Mouse (Mus musculus) small intestine, adult 2 months (tissue): ENCODE results near the gene Inpp5a. TPM values are rescaled to one million over a fixed set of nuclear protein-coding genes. Genes with fewer than 3 reads are reported as not detected.
A peak's percentile ranks its signal among the peaks of the same experiment; 100 is the strongest.

ENCODE experiments used
- H3K27ac ChIP-seq: fragments of 200-500 bp; 2 replicates; pipeline ENCODE4 v1.5.1; 2012; ENCODE audit warnings: low read depth, low read length, control low read depth, inconsistent platforms; ENCODE audit not compliant: insufficient read depth
- H3K27me3 ChIP-seq: fragments of 200-500 bp; 2 replicates; pipeline ENCODE4 v1.6.1; 2012; ENCODE audit warnings: mild to moderate bottlenecking, moderate library complexity, low read length, inconsistent platforms; ENCODE audit not compliant: control insufficient read depth, insufficient read depth
- H3K36me3 ChIP-seq: fragments of 200-500 bp; 2 replicates; pipeline ENCODE4 v1.6.1; 2012; ENCODE audit warnings: mild to moderate bottlenecking, low read length, control low read depth, inconsistent platforms; ENCODE audit not compliant: control insufficient read depth, insufficient read depth
- H3K4me1 ChIP-seq: fragments of 200-500 bp; 2 replicates; pipeline ENCODE4 v1.6.1; 2012; ENCODE audit warnings: low read length, inconsistent platforms, mixed read lengths; ENCODE audit not compliant: control insufficient read depth, insufficient read depth, insufficient read length
- H3K4me3 ChIP-seq: fragments of 200-500 bp; 2 replicates; pipeline ENCODE4 v1.5.1; 2012; ENCODE audit warnings: low read depth, mild to moderate bottlenecking, control low read depth, inconsistent platforms, low read length, moderate library complexity
- CTCF ChIP-seq: fragments of 200-500 bp; IDR thresholded peaks from 2 replicates; pipeline ENCODE4 v1.5.1; 2012; ENCODE audit warnings: low read depth, mild to moderate bottlenecking, control low read depth, inconsistent platforms, low read length, moderate library complexity, mixed read lengths; ENCODE audit not compliant: insufficient replicate concordance, insufficient read length; ENCODE audit errors: extremely low read depth
- POLR2A ChIP-seq: fragments of 200-500 bp; IDR thresholded peaks from 2 replicates; pipeline ENCODE4 v1.6.1; 2012; ENCODE audit warnings: low read depth, mild to moderate bottlenecking, control low read depth, inconsistent platforms, low read length, moderate library complexity
- WGBS: fragments of 180-500 bp; shearing (Covaris S2); methylation state at CpG from one replicate; pipeline ENCODE4 v1.1.7; 2018; 5-methylcytosine and 5-hydroxymethylcytosine counted together
- polyA plus RNA-seq: library from polyadenylated mRNA; depleted of rRNA; stranded (reverse); fragments of >200 nt; gene quantifications from 2 replicates; pipeline ENCODE4 v1.2.3, GENCODE M21; 2012

Inpp5a gene
- polyA plus RNA-seq, 1 experiment: 56.6 TPM

DNA sequence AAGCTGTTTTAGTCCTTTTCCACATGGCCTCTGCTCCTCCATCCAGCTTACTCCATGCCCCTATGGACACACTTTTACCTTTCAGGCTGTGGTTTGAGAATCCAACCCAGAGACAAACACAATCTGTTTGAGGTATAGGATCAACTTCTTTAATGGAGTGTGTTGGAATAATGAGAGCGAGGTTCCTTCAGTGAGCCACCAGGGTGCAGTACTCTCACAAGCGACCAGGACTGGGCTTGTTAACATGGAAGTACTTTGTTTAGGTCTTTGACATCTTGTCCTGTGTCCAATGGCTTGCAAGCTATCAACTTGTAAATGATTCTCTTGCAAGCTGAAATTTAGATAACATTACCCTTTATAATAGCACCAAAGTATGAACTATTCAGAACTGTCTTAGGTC is 104.0 kb downstream of the Inpp5a start:
- WGBS: 70% methylated on average over 2 of the region's 2 CpGs
- TF ChIP-seq POLR2A: no peak
- TF ChIP-seq CTCF: peak; percentile 24; the same call in 1 of the 2 replicates
- H3K36me3 ChIP-seq: no peaks in the 10 kb centered on the region
- H3K4me3 ChIP-seq: no peak overlapping the region
- H3K27me3 ChIP-seq: no peaks in the 10 kb centered on the region
- no peaks in the 10 kb centered on the region for H3K4me1 ChIP-seq
- H3K27ac ChIP-seq: no peak overlapping the region

DNA sequence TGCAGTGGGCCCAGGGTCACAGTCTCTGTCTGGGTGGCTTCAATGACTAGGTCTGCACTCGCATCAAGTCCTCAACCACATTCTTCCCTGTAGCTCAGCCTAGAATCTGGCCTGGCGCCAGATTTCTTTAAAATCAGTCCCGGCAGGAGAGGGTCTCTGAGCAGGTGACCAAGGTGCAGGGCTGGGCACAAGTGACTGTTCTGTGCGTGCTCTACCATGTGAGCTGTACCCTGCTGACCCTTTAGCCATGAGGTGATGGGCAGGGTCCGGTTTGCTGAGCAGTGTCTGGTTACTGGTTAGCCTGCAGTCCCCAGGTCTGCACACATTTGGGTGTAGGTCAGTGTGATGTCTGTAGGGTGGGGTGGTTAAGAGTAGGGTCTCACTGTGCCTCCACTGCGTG is 106.9 kb downstream of the Inpp5a start:
- Histone ChIP-seq H3K36me3 (no peaks in the 10 kb centered on the region), H3K27me3 (no peaks in the 10 kb centered on the region), H3K4me3 (no peak overlapping the region), H3K27ac (no peak overlapping the region), H3K4me1 (no peaks in the 10 kb centered on the region)
- no peak for TF ChIP-seq POLR2A
- TF ChIP-seq CTCF: no peak
- WGBS: 72% methylated on average over 6 of the region's 6 CpGs

DNA sequence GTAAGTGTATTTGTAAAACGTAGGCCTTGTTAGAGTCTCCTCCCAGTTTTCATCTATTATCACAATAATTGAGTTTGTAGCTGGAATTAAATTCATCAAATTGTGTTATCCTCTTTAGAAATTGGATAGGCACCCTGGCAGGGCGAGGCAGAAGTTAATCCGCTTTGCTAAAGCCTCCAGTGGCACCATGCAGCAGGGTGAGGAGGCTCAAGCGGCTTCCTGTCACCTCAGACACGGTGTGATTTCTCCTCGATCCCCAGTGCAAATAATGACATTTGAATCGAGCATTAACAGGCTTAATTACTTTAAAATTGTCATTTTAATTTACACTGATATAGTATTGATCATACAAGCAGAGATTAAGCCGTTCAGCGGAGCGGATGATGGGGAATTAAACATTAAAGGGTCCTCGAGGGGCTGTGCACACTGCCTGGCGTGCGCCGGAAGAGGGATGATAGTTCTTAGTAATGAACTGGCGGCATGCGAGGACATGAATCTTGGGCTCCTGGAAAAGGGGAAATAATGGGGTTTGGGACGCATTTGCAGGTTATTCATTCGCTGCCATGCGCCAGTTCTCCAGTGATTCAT is 109.2 kb downstream of the Inpp5a start:
- Histone ChIP-seq H3K36me3 (no peaks in the 10 kb centered on the region), H3K4me3 (no peak overlapping the region), H3K4me1 (no peaks in the 10 kb centered on the region), H3K27ac (no peak overlapping the region), H3K27me3 (no peaks in the 10 kb centered on the region)
- TF ChIP-seq CTCF (no peak), POLR2A (no peak)
- WGBS: 89% methylated on average over 19 of the region's 19 CpGs

DNA sequence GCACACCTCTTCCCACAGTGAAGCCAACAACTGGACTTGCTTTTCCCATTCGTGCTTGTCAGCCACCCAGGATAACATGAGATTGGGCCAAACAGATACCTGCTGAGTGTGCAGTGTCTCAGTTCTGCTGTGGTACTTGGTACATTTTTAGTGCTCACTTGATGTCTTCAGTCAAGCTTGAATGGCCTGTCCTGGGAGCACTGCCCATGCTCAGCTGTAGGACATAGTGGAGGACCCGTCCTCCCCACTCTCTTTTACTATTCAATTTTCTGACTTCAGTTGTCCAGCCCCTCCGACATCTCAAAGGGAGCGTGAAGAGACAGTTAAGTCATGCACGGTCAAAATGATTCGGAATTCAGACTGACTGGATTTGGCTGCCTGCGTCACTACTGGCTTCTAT is 115.2 kb downstream of the Inpp5a start:
- 97% methylated on average over 7 of the region's 7 CpGs for WGBS
- Histone ChIP-seq H3K4me3 (no peak overlapping the region), H3K27ac (no peak overlapping the region), H3K27me3 (no peaks in the 10 kb centered on the region), H3K4me1 (no peaks in the 10 kb centered on the region), H3K36me3 (no peaks in the 10 kb centered on the region)
- TF ChIP-seq CTCF: no peak
- TF ChIP-seq POLR2A: no peak

DNA sequence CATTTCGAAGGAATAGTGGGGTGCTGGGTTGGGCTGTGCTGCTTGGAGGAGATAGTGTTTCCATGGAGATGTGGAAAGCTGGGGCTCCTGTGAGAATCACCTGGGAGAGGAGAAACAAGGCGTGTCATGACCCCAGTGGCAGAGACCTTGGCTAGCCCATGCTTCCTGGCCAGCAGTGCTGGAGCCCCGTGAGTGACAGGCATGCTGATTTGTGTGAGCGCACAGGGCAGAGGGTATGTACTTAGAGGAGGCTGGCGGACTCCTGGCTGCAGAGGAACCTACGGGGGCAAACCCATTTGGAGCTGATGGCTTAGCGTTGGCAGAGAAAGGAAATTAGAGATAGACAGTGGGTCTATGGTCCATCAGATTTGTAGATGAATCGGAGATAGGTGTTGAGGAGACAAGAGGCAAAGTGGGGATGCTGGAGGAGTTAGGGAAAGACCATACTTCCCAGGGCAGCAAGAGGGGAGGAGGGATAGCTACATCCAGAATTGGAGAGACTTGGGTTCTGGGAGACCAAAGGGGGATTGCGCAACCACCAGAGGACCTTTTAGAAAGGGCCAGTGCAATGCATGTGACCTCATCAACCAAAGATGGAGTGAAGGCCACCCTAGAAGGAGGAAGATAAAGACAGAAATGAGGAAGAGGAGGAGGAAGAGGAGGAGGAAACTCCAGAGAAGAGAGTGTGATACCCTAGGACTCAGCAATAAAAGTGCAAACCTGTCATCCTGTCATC is 117.9 kb downstream of the Inpp5a start:
- Histone ChIP-seq H3K36me3 (peaks cover 4% of the 10 kb centered on the region; the same call in 1 of the 2 replicates), H3K4me3 (no peak overlapping the region), H3K27ac (no peak overlapping the region), H3K4me1 (peaks cover 6% of the 10 kb centered on the region; the same call in 1 of the 2 replicates), H3K27me3 (no peaks in the 10 kb centered on the region)
- TF ChIP-seq POLR2A: no peak
- no peak for TF ChIP-seq CTCF
- WGBS: 77% methylated on average over 9 of the region's 9 CpGs

DNA sequence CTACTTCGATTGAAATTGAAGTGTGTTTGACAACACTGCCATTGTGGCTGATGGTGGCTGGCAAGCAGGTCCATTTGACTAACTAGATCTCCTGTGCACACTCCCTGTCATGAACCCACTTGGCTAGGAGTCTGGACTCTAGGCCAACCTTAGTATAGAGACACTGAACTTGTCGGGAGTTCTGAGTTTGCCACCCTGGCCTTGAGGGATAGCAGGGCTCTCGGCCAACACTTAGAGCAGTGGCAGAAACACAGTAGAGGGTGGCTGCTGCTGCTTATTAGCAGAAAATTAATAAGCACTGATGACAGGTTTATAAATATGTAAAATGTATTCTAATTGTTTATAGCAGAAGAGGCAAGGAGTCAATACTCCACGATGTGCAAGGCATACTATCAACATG is 120.0 kb downstream of the Inpp5a start:
- TF ChIP-seq CTCF (no peak), POLR2A (no peak)
- peaks cover 9% of the 10 kb centered on the region for H3K36me3 ChIP-seq
- peaks cover 6% of the 10 kb centered on the region; the same call in 1 of the 2 replicates for H3K4me1 ChIP-seq
- no peaks in the 10 kb centered on the region for H3K27me3 ChIP-seq
- H3K4me3 ChIP-seq: no peak overlapping the region
- no peak overlapping the region for H3K27ac ChIP-seq
- WGBS: 80% methylated on average over 4 of the region's 4 CpGs

DNA sequence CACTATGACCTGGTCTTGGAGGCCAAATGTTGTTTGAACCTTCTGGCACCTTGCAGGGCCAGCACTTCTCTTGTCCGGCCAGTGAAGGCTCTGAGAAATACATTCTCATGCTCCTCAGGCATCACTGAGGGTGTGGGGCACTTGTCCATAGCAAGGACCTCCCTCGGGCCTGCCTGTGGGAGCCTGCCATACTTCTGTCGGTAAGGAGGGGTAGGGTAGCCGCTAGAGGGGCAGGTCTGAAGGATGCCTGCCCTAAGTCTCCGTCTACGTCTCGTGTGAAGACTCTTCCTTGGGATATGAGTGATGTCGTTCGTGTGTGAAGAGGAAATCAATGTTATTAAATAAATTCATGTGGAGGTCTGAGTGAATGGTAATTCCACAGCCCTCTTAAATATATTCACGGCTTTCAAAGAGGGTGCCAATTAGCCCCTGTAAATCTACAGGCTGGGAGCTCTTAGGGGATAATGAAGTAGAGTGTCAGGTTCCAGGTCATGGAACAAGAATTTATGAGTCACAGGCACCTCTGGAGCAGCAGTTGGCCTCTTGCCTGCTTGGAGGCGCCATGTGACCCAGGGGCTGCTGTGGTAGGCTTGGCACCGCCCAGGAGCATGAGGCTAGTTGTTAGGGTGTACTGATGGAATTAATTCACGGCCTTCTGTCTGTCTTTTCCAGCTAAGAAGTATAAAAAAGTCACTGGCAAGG is 127.2 kb downstream of the Inpp5a start:
- no peak for TF ChIP-seq CTCF
- no peak for TF ChIP-seq POLR2A
- no peak overlapping the region for H3K27ac ChIP-seq
- WGBS: 79% methylated on average over 13 of the region's 13 CpGs

DNA sequence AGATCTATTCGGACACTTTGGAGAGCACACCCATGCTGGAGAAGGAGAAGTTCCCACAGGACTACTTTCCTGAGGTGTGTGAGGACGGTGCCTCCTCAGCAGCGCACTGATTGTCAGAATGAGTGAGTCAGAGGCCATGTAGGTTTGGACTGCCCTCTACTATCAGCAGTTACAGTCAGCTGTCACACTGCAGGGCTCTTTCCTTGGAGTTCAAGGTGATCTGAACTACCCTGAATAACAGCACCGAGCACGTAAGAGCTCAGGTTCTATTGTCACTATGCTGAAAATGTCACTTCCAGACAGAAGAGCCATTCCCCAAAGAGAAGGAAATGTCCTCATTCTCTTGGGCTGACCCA is 127.7 kb downstream of the Inpp5a start:
- 76% methylated on average over 5 of the region's 5 CpGs for WGBS
- Histone ChIP-seq H3K4me1 (no peaks in the 10 kb centered on the region), H3K27ac (no peak overlapping the region), H3K27me3 (no peaks in the 10 kb centered on the region), H3K36me3 (peaks cover 27% of the 10 kb centered on the region), H3K4me3 (no peak overlapping the region)
- TF ChIP-seq CTCF (no peak), POLR2A (no peak)

More for the DNA sequence above, 127.2 kb downstream of the Inpp5a start:
- Histone ChIP-seq H3K4me1 (no peaks in the 10 kb centered on the region), H3K36me3 (peaks cover 28% of the 10 kb centered on the region), H3K27me3 (no peaks in the 10 kb centered on the region), H3K4me3 (no peak overlapping the region)
